Mouse (Mus musculus) heart, embryonic 12.5 days (tissue): ENCODE data around the gene Frem2. TPM values are rescaled to one million over a fixed set of nuclear protein-coding genes. Genes with fewer than 3 reads are reported as not detected.

Experiments used
- ATAC-seq: fragments of 200-750 bp; cut with Nextera tagmentation; 2 replicates; pipeline ENCODE4 v1.8.0; 2017; ENCODE audit warnings: moderate TSS enrichment, moderate library complexity; ENCODE audit not compliant: insufficient number of reproducible peaks, low FRiP score
- H3K27ac ChIP-seq: fragments of 300-500 bp; sonication (generic); 2 replicates; pipeline ENCODE4 v1.5.1; 2016; ENCODE audit warnings: mild to moderate bottlenecking, moderate library complexity; ENCODE audit not compliant: poor library complexity, severe bottlenecking
- H3K27me3 ChIP-seq: fragments of 300-500 bp; sonication (generic); replicated peaks from 2 replicates; pipeline ENCODE4 v1.6.1; 2016; ENCODE audit warnings: mild to moderate bottlenecking, moderate library complexity
- H3K36me3 ChIP-seq: fragments of 300-500 bp; sonication (generic); 2 replicates; pipeline ENCODE4 v1.6.1; 2016; ENCODE audit warnings: mild to moderate bottlenecking, moderate library complexity
- H3K4me1 ChIP-seq: fragments of 300-500 bp; sonication (generic); replicated peaks from 2 replicates; pipeline ENCODE4 v1.6.1; 2016; ENCODE audit warnings: mild to moderate bottlenecking
- H3K4me2 ChIP-seq: fragments of 300-500 bp; sonication (generic); 2 replicates; pipeline ENCODE4 v1.6.1; 2016; ENCODE audit warnings: mild to moderate bottlenecking, moderate library complexity
- H3K4me3 ChIP-seq: fragments of 300-500 bp; sonication (generic); 2 replicates; pipeline ENCODE4 v1.5.1; 2016; ENCODE audit warnings: mild to moderate bottlenecking
- H3K9ac ChIP-seq: fragments of 300-500 bp; sonication (generic); 2 replicates; pipeline ENCODE4 v1.6.1; 2016; ENCODE audit warnings: mild to moderate bottlenecking, moderate library complexity
- H3K9me3 ChIP-seq: fragments of 300-500 bp; sonication (generic); replicated peaks from 2 replicates; pipeline ENCODE4 v1.6.1; 2016; ENCODE audit warnings: mild to moderate bottlenecking, moderate library complexity
- WGBS: fragments of 180-500 bp; shearing (Covaris S2); methylation state at CpG from one replicate; pipeline ENCODE4 v1.1.7; 2016; 5-methylcytosine and 5-hydroxymethylcytosine counted together
- polyA plus RNA-seq: library from polyadenylated mRNA; unstranded; fragments of >200 nt; fragmentation: Nextera tagmentation; extraction: Ambion mirVana; gene quantifications from 2 replicates; pipeline ENCODE4 v1.2.1, GENCODE M21; 2016

Frem2 gene
- polyA plus RNA-seq, 1 experiment from 2014 or later, result 7.0 TPM

DNA sequence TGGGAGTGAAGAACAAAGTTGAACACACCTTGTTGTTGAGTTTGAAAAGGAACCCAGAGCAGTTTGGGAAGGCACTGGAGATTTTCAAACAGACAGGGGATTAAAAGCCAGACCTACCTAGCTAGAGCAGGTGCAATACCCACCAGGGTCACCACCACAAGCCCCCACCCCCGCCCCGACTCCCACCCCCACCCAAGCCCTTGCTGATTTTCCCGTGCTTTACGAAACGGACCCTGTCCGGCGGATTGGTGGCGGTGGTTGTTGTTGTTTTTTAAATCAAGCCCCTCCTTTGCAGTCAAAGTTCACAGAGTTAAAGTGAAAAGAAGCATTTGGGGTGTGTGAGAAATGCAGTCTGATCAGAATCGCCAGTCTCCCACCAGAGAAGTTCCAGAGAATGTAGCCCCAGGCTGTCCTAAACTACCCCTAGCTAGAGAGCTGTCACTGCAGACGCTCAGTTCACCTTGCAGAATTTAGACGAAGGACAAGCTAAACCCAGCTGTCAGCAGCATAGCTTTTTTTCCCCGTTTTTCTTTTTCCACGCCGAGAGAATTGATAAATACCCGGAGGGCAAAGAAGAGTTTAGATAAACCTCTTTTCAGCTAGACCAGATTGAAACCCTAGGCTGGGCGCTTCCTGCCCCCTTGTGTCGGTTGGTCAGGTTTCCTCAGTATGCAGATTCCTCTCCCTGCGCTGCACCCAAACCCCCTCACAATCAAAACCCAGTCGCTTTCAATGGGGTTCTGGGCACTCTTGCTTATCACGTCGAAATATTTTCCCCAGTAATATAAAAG is 784 bp upstream of the Frem2 start:
- H3K36me3 ChIP-seq, result peaks cover 22% of the 10 kb centered on the region
- ATAC-seq, result no peak

DNA sequence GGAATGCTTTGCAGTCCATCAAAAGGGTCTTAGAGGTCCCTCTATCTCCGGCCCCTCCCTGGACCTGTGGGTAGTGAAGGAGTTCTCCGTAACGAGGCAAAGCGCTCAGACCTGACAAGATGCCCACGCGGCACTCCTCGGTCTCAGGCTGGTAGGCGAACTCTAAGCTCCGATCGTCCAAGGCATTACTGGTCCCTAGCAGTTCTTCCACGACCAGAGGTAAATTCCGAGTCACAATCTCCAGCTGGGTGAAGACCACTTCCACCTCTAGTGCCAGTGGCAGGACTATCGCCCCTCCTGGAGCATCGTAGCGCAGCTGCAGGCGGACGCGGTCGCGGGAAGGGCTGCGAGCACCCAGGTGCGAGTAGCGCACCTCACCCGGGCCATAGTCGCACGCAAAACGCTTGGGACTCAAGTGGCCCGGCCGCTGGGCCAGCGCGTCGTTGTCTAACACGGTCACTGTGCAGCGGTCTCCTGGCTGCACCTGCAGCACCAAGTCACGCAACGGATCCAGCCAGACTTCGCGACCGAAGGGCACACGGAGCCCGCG is 752 bp downstream of the Frem2 start:
- Histone ChIP-seq H3K4me1 (peaks cover 12% of the 10 kb centered on the region), H3K9ac (peak overlapping the region; percentile 63), H3K4me3 (peak overlapping the region; percentile 62), H3K27ac (peak overlapping the region; percentile 52; the same call in 1 of the 2 replicates), H3K27me3 (peaks cover 16% of the 10 kb centered on the region), H3K36me3 (peaks cover 27% of the 10 kb centered on the region), H3K4me2 (peak overlapping the region; percentile 93), H3K9me3 (peaks cover 12% of the 10 kb centered on the region)
- 2% methylated on average over 42 of the region's 42 CpGs for WGBS
- no peak; the same call in 1 of the 2 replicates for ATAC-seq

More for the DNA sequence above, 784 bp upstream of the Frem2 start:
- H3K4me1 ChIP-seq, result peaks cover 12% of the 10 kb centered on the region
- WGBS, result under 1% methylated on average over 21 of the region's 21 CpGs
- H3K27me3 ChIP-seq, result peaks cover 16% of the 10 kb centered on the region
- H3K9me3 ChIP-seq, result peaks cover 12% of the 10 kb centered on the region
- peak overlapping the region; percentile 62 for H3K4me3 ChIP-seq
- peak overlapping the region; percentile 69 for H3K9ac ChIP-seq
- H3K27ac ChIP-seq, result no peak overlapping the region
- H3K4me2 ChIP-seq, result peak overlapping the region; percentile 93

DNA sequence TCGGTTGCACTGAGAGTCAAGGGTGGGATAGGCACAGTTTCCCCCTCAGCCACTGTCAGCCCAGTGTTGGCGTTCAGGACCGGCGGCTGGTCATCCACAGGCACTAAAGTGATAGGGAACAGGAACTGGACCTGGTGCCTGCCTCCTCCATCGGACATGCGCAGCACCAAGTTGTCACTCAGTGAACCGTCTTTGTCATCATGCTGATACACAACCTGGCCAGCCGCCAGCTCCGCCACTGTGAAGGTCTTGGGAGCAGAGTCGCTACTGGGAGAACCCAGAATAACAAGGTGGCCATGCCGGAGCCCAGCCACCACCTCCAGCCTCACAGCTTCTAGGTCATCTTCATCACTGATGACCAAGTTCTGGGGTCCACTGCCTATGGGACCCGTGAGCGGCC is 1.8 kb downstream of the Frem2 start:
- ATAC-seq, result no peak
- Histone ChIP-seq H3K9me3 (peaks cover 12% of the 10 kb centered on the region), H3K27me3 (peaks cover 16% of the 10 kb centered on the region), H3K4me1 (peaks cover 13% of the 10 kb centered on the region), H3K27ac (no peak overlapping the region), H3K36me3 (peaks cover 27% of the 10 kb centered on the region), H3K4me2 (peak overlapping the region; percentile 93), H3K9ac (no peak overlapping the region), H3K4me3 (no peak overlapping the region; the same call in 1 of the 2 replicates)
- 65% methylated on average over 13 of the region's 13 CpGs for WGBS

DNA sequence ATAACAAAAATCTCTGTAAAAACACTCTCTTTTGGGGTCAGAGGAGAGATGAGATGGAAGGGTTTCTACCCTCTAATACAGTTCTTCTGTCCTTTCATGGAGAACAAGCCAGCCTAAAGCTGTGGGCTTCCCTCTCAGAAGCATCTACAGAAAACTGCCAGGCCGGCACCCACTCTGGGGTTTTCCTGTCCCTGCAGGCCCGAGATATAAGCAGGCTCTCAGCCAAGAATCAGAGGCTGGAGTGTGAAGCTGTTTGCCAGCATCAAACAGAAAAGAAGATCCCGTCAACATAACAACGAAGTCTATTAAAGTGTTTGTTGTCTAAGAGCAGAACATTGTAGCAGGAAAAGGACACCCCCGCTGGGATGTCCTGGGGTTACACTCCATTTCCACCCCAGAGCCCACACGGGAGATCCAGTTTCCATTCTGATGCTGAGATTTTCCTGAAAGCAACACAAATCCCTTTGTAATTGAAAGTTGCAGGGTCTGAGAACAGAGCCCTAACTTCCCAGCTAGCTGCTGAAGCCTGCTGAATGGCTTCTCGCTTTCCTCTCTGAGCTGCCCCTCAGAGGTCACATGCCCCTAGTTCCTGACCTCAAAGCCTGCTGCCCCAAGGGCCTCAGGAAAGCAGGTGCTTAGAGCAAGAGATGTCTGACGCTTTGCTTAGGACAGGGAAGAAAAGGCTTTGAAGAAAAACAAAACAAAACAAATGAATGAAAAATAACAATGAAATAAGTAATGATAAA is 7.0 kb downstream of the Frem2 start:
- 9% methylated on average over 8 of the region's 8 CpGs for WGBS
- peak overlapping the region; percentile 31; the same call in 1 of the 2 replicates for H3K9ac ChIP-seq
- H3K4me1 ChIP-seq, result peaks cover 13% of the 10 kb centered on the region
- peaks cover 12% of the 10 kb centered on the region for H3K9me3 ChIP-seq
- ATAC-seq, result no peak
- H3K27me3 ChIP-seq, result peaks cover 6% of the 10 kb centered on the region
- no peak overlapping the region for H3K4me3 ChIP-seq
- H3K27ac ChIP-seq, result peak overlapping the region; percentile 71
- H3K4me2 ChIP-seq, result peak overlapping the region; percentile 34
- peaks cover 27% of the 10 kb centered on the region for H3K36me3 ChIP-seq

DNA sequence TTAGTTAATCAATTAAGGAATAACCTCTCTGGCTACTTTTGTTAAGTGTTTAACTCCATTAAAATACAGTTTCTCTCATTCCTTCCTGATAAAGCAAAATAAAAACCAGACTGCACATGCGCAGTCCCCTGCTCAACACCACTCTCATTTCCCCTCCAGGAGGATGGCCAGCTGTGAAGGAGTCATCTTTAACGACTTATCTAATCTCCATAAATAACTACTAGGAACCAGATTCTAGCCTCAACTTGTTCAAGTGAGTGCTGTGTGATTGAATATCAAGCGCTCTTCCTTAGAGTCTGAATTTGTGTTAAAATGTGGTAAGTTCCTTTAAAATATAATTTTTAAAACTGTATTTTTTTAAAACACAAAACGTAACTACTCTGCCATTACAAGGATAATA is 7.7 kb downstream of the Frem2 start:
- WGBS, result 38% methylated on average over 4 of the region's 4 CpGs
- no peak overlapping the region for H3K4me3 ChIP-seq
- no peaks in the 10 kb centered on the region; the same call in 1 of the 2 replicates for H3K27me3 ChIP-seq
- H3K9me3 ChIP-seq, result peaks cover 6% of the 10 kb centered on the region
- H3K4me2 ChIP-seq, result no peak overlapping the region
- H3K36me3 ChIP-seq, result peaks cover 19% of the 10 kb centered on the region; the same call in 1 of the 2 replicates
- H3K27ac ChIP-seq, result no peak overlapping the region
- peaks cover 18% of the 10 kb centered on the region for H3K4me1 ChIP-seq
- no peak overlapping the region for H3K9ac ChIP-seq
- no peak for ATAC-seq

DNA sequence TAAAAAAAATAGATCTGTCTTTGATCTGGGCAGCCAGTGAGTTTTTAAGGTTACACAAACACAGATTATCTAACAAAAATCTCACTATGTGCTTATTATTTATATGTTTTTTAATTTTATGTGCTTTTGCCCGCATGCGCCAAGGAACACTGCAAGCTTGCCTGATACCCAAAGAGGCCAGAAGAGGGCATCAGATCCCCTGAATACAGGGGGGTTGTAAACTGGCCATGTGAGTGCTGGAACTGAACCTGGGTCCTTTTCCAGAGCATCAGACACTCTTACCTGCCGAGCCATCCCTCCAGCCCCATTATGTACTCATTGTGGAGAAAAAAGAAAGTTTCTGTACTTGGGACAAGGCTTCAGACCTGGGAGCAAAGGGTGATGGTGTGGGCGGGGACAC is 8.3 kb downstream of the Frem2 start:
- Histone ChIP-seq H3K27ac (no peak overlapping the region), H3K9ac (no peak overlapping the region), H3K4me1 (peaks cover 18% of the 10 kb centered on the region), H3K27me3 (no peaks in the 10 kb centered on the region), H3K36me3 (peaks cover 14% of the 10 kb centered on the region; the same call in 1 of the 2 replicates), H3K4me3 (no peak overlapping the region), H3K4me2 (no peak overlapping the region), H3K9me3 (peaks cover under 1% of the 10 kb centered on the region; the same call in 1 of the 2 replicates)
- no peak for ATAC-seq
- 86% methylated on average over 4 of the region's 4 CpGs for WGBS

DNA sequence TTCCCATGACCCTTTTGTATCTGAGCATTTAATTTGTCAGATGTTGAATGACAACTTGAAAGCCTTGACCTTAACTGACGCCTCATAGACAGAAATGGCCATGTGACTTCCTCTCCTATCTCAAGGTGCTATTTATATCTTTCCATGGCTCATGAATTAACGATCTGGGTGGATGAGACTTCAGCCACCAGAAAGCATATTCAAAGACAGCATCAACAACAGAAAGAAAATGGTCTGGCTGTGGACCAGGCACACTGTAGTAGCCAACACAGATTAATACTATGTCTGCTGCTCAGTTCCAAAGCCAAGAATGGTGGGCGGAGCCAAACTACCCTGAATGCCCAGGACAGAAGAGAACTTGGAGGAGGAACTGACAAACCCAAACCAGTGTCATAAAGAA is 21.2 kb downstream of the Frem2 start:
- WGBS, result 35% methylated on average over 3 of the region's 3 CpGs
- Histone ChIP-seq H3K4me3 (no peak overlapping the region), H3K9ac (no peak overlapping the region), H3K27ac (peak overlapping the region; percentile 26; the same call in 1 of the 2 replicates), H3K4me2 (no peak overlapping the region), H3K36me3 (no peaks in the 10 kb centered on the region), H3K27me3 (no peaks in the 10 kb centered on the region), H3K4me1 (peaks cover 13% of the 10 kb centered on the region), H3K9me3 (no peaks in the 10 kb centered on the region)
- ATAC-seq, result no peak; the same call in 1 of the 2 replicates

DNA sequence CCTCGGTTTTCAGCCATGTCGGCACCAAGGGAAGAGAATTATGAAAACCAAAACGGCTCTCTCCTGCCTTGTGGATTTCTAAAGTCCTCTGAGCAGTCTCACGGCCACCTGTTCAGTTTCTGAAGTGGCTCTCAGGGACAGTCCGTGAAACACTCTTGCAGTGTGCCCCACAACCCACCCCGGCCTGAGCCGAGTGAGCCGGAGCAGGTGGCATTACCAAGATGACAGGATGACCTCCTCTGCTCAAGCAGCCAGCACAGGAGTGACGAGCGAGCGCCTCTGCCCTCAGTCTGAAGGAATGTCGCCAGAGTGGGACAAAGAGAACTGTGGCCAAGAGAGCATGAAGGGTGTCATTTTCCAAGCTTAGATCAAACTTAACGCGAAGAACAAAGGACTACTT is 26.0 kb downstream of the Frem2 start:
- H3K9ac ChIP-seq, result no peak overlapping the region
- H3K4me2 ChIP-seq, result peak overlapping the region; percentile 38
- 49% methylated on average over 14 of the region's 14 CpGs for WGBS
- no peaks in the 10 kb centered on the region for H3K36me3 ChIP-seq
- H3K4me3 ChIP-seq, result no peak overlapping the region
- H3K4me1 ChIP-seq, result peaks cover 28% of the 10 kb centered on the region
- 0 out of 2 replicates have a peak overlapping the region, but pooled peaks have one; percentile 7 for H3K27ac ChIP-seq
- H3K9me3 ChIP-seq, result no peaks in the 10 kb centered on the region
- no peaks in the 10 kb centered on the region for H3K27me3 ChIP-seq
- peak; percentile 55; the same call in 1 of the 2 replicates for ATAC-seq

DNA sequence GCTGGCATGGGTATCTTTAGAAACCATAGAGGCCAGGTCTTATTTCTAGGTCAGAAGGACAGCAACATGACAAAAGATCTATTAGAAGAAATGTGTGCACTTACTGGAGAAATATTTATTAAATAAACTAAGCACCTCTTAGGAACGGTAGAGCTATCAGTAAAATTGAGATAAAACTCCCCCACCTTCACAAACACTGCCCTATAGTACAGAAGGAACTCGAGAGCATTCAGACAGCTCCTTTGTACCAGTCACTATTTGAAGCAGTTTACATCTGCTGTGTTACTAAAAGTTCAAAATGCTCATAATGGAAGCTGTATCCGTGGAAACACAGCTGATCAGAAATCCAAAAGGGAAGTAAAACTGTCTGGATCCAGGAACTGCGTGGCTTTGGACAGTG is 26.5 kb downstream of the Frem2 start:
- 55% methylated on average over 4 of the region's 4 CpGs for WGBS

DNA sequence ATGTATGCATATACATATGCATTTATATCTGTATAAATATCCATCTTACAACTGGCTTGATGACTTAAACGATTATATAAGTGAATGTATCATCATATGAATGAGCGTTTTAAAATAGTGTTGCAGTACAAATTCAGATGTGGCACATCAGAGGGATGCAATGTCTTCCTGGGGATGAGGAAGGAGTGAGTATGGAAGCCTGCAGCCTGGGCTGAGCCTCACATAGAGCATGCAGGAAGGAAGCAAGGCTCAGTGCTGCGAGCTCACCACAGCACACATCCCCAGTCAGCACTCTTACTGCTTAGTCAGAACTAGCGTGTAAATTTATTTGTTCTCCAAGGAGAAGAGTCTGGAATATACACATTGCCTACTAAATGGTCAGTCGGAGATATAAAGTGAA is 27.2 kb downstream of the Frem2 start:
- Histone ChIP-seq H3K4me1 (peaks cover 21% of the 10 kb centered on the region), H3K9ac (no peak overlapping the region), H3K36me3 (no peaks in the 10 kb centered on the region), H3K9me3 (no peaks in the 10 kb centered on the region), H3K27me3 (no peaks in the 10 kb centered on the region), H3K4me3 (no peak overlapping the region), H3K4me2 (no peak overlapping the region), H3K27ac (no peak overlapping the region)
- no peak for ATAC-seq
- WGBS, result 86% methylated on average over 5 of the region's 5 CpGs

More for the DNA sequence above, 26.5 kb downstream of the Frem2 start:
- Histone ChIP-seq H3K4me3 (no peak overlapping the region), H3K9me3 (no peaks in the 10 kb centered on the region), H3K27ac (no peak overlapping the region), H3K4me1 (peaks cover 24% of the 10 kb centered on the region), H3K4me2 (peak overlapping the region; percentile 38), H3K9ac (no peak overlapping the region), H3K27me3 (no peaks in the 10 kb centered on the region), H3K36me3 (no peaks in the 10 kb centered on the region)
- ATAC-seq, result no peak

DNA sequence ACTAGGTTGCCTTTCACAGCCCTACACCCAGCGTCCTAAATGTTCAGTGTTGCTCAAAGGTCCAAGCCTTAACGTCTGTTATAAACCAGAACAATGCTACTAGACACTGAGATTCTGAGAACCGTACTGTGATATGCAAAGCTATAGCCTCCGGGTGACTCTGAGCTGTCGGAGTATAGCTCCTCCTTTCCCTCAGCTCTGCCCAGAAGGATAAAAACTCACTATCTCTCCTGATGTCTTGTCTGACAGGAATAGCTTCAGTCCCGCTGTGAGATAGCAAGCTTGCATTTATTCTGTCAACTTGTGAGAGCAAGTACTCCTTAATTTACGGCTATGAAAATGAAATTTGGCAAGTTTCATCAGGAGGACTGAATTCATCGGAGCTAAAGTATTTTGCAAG is 33.9 kb downstream of the Frem2 start:
- H3K4me1 ChIP-seq, result peaks cover 17% of the 10 kb centered on the region
- H3K4me3 ChIP-seq, result no peak overlapping the region
- no peak overlapping the region for H3K4me2 ChIP-seq
- no peaks in the 10 kb centered on the region for H3K36me3 ChIP-seq
- WGBS, result 60% methylated on average over 8 of the region's 8 CpGs
- no peaks in the 10 kb centered on the region for H3K27me3 ChIP-seq
- no peaks in the 10 kb centered on the region for H3K9me3 ChIP-seq
- H3K27ac ChIP-seq, result no peak overlapping the region
- H3K9ac ChIP-seq, result no peak overlapping the region
- no peak for ATAC-seq
